Mouse (Mus musculus) spleen, postnatal 36 days (tissue): ENCODE measurements at regions not wholly inside any gene's neighbourhood (a gene's known extent, or its start where the extent isn't known, plus 50 kb on each side); places are given as distances from the start of the nearest gene placed in this dataset.

Experiments used
- DNase-seq, 2 experiments: peaks; one replicate each; pipeline ENCODE4 v3.0.0; 2022; ENCODE audit warnings: low spot score in 2 of 2, mixed read lengths in 1 of 2

- DNase-seq: no peak
Observed at GRCm38 (mm10) chr5:68572816-68573215, 541.2 kb downstream of the Grxcr1 start.

GRCm38 (mm10) chr5:68575827-68576226, 544.2 kb downstream of the Grxcr1 start:
- DNase-seq: no peak

- DNase-seq: no peak
Observed at GRCm38 (mm10) chr5:68578496-68578895, 546.9 kb downstream of the Grxcr1 start.

- DNase-seq: no peak
Observed at GRCm38 (mm10) chr5:68592423-68592822, 560.8 kb downstream of the Grxcr1 start.

GRCm38 (mm10) chr5:68618451-68618850, 586.8 kb downstream of the Grxcr1 start:
- DNase-seq: no peak

GRCm38 (mm10) chr5:68635400-68635799, 603.8 kb downstream of the Grxcr1 start:
- DNase-seq: no peak

- DNase-seq: no peak
Observed at GRCm38 (mm10) chr5:68672834-68673233, 641.2 kb downstream of the Grxcr1 start.

GRCm38 (mm10) chr5:68701342-68701741, 640.1 kb downstream of the Kctd8 start:
- no peak for DNase-seq

GRCm38 (mm10) chr5:68705411-68706080, 635.9 kb downstream of the Kctd8 start:
- DNase-seq: no peak

GRCm38 (mm10) chr5:68726733-68727132, 614.7 kb downstream of the Kctd8 start:
- DNase-seq: no peak

- DNase-seq: peak; percentile 73 to 80
Observed at GRCm38 (mm10) chr5:68735186-68735585, 606.3 kb downstream of the Kctd8 start.

GRCm38 (mm10) chr5:68750499-68750898, 591.0 kb downstream of the Kctd8 start:
- DNase-seq: no peak

- DNase-seq: no peak
Observed at GRCm38 (mm10) chr5:68753025-68753424, 588.5 kb downstream of the Kctd8 start.
